Mouse (Mus musculus): ENCODE measurements around the gene Mdga1.

The Mdga1 gene

GRCm38 (mm10) chr17:29920089-29920488 lies 49.8 kb downstream of the Mdga1 start:
- DNase-seq (ENCODE audit: low read depth, low spot score) = no peak

DNA sequence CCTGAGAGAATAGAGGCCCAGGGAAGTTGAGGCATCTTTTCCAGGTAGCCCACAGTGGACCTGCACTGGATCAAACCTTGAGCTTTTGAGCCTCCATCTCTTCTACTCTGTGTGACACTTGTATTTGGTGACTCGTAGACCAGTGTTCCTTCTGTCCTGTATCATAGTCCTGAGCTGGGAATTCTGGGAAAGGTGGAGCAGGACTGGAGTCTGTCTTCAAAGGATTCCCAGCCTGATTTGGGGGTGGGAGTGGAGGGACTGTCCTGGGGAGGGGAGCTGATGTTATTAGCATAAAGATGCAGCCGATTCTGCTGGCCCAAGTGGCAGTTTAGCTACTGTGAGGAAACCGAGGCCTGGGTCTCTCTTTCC lies 50.4 kb downstream of the Mdga1 start:
- no peak for DNase-seq (ENCODE audit: low read depth, low spot score)

DNA sequence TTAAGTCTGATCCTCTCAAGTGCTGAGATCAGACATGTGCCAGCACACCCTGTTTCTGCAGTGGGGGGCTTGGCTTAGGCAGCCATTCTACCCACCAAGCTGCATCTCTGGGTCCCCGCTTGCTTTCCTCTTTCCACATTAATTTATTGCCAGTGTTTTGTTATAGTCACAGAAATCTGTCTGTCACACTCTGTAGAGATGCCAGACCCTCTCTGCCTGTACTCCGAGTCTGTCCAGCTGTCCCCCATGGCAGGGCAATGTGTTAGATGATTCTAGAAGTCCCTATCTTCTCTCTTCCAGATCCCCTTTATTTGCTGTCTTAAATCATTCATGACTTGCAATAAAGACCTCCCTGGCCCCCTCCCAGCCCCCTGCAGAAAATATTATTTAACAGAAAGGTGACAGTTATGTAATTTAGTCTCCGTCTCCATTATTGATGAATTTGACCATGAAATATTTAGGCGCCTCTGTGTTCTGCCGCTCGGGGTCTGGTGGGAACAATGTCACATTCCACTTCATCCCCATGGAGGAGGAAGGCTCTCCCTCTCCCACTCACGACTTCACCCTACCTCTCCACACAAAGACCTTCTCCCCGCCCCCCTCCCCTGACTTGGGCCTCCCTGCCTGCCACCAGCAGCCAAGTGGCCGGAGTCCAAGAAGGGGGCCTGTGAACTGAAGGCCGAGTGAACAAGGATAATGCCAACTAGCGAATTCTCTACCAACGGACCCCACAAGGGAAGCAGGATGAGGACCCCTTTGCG lies 50.9 kb downstream of the Mdga1 start:
- DNase-seq (ENCODE audit: low read depth, low spot score) = no peak

DNA sequence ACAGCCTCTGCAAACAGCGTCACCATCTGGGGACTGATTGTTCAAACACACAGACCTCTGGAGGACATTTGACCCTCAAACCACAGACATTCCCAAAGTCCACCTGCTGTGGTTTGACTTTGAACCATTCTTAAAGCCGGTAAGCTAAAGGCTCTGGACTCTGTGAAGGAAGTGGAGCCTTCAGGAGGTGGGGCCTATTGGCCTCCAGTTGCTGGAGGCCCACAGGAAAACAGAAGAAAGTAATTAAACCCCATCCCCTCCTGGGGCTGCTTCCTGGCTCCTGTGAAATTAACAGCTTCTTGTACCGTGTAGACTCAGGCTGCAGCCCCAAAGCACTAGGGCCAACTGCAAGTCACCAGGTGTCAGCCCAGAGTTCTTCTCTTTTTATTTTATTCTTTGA lies 52.9 kb downstream of the Mdga1 start:
- no peak for DNase-seq (ENCODE audit: low read depth, low spot score)

GRCm38 (mm10) chr17:29915820-29916219 lies 54.1 kb downstream of the Mdga1 start:
- DNase-seq (ENCODE audit: low read depth, low spot score) = no peak

DNA sequence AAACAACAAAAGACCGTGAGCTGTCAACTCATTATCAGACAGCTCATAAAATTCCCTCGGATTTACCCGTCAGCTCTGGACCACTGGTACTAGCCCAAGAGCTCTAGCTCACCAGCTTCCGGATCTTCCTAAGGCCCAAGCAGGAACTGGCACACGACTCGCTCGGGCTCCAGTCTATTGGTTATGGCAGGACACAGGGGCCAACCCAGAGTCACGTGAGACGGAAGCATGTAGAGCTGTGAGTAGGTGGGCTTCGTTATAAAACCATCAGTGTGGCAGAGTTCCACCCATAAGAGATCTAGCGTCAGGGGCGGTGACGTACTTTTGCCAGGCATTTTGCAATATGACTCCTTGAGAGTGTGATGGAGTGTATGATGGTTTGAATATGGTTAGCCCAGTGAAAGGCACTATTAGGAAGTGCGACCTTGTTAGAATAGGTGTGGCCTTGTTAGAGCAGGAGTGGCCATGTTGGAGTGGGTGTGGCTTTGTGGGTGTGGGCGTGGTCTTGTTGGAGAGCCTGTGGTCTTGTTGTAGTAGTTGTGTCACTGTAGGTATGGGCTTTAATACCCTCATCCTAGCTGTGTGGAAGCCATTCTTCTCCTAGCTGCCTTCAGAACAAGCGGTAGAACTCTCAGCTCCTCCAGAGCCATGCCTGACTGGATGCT lies 56.5 kb downstream of the Mdga1 start:
- DNase-seq (ENCODE audit: low read depth, low spot score) = no peak

DNA sequence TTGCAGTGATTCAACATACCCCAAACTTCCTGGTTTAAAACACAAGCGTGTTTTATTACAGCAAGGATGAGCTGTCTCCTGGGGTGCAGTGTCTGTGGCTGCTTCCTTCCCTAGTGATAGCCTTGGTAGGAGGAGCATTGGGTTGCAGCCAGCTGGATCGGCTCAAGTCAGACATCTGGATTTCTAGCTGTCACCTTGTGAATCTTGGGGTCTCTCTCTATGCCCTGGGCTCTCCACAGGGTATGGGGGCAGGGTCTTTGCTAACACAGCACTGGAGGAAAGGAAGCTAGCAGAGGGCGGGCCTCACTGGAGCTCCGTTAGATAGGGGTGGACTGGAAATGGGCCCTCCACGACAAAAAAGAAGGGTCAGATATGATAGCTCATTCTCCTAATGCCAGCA lies 57.2 kb downstream of the Mdga1 start:
- no peak for DNase-seq (ENCODE audit: low read depth, low spot score)

GRCm38 (mm10) chr17:29909031-29909430 lies 60.9 kb downstream of the Mdga1 start:
- DNase-seq (ENCODE audit: low read depth, low spot score) = no peak

- no peak for DNase-seq (ENCODE audit: low read depth, low spot score)
Observed at GRCm38 (mm10) chr17:29904694-29905093, 65.2 kb downstream of the Mdga1 start.

DNA sequence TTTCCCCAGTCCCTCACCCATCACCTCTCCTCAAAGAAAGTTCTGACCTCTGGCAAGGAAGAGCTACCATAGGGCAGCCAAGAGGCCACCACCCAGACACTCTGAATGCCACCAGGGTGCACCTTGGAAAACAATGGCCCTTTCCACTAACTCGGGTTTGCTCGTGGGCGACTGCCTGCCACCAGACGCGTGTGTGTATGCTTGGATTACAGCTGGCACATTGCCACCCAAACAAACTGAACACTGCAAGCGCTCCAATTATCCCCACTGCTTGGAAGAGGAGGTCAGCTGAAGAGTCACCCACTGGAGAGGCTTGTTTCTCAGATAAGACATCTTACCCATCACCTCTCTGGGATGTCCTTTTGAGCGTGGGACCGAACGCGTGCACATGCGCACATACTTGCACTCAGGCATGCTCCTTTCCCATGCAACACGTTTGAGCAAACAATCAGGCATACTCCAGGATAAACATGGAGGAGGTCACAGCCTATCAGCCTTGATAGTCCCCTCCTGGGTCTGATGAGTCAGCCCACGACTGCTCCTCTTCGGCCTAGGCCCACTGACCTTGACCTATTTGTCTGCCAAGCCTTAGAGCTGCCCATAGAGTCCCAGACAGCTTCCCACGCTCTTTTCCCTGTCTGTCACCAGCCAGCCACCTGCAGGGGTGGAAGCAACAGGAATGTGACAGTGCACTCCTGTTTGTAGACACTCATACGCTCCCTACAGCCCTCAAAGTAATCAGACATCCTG lies 67.3 kb downstream of the Mdga1 start:
- DNase-seq (ENCODE audit: low read depth, low spot score) = no peak

- DNase-seq (ENCODE audit: low read depth, low spot score) = no peak
Observed at GRCm38 (mm10) chr17:29900289-29900688, 69.6 kb downstream of the Mdga1 start.

GRCm38 (mm10) chr17:29896181-29897054 lies 73.5 kb downstream of the Mdga1 start:
- no peak for DNase-seq (ENCODE audit: low read depth, low spot score)

GRCm38 (mm10) chr17:29895566-29895965 lies 74.3 kb downstream of the Mdga1 start:
- no peak for DNase-seq (ENCODE audit: low read depth, low spot score)

- DNase-seq (ENCODE audit: low read depth, low spot score) = no peak
Observed at GRCm38 (mm10) chr17:29894965-29895364, 74.9 kb downstream of the Mdga1 start.

- no peak for DNase-seq (ENCODE audit: low read depth, low spot score)
Observed at GRCm38 (mm10) chr17:29890451-29891110, 79.3 kb downstream of the Mdga1 start.

GRCm38 (mm10) chr17:29888981-29889980 lies 80.6 kb downstream of the Mdga1 start:
- DNase-seq (ENCODE audit: low read depth, low spot score) = no peak

DNA sequence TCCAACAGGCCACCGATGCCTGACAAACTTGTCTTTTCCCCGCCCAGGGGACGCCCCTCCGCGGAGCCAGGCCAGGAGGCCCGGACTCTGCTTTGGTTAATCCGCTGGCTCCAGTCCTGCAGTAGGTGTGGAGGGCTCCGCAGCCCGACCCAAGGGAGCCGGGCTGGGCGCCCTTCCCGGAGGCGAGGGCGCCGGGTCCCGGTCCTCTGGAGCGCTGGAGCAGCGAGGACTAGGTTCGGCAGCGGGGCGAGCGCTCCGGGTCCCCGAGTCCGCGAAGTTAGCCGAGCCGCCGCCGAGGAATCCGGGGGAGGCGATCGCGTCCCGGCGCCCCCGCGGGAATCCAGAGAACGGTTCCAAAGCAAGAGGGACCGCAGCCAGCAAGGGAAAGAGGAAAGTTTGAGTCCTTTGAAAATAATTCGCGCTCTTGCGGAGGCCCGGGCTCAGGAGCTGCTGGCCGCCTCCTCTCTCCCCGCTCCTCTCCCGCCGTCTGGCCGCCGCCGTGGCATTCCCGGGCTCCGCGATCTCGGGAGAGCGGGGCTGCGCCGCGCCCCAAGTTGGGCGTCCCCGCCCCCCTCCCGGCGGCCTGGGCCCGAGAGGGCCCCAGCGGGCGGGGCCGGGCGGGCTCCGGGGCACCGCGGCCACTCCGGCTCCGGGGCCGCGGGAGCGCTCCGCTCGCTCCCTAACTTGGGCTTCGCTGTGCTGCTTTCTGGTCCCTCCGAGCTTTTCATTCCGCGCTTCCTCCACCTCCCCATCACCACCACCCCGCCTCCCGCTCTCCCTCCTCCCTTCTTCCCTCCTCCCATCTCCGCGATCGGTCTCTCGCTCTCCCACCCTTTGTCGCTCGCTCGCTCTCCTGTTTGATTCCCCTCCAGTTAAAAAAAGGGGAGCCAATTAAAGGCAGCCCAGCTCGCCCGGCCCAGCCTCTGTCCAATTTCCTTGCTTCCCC lies 81.7 kb downstream of the Mdga1 start:
- peak; percentile 30 for DNase-seq (ENCODE audit: low read depth, low spot score)

DNA sequence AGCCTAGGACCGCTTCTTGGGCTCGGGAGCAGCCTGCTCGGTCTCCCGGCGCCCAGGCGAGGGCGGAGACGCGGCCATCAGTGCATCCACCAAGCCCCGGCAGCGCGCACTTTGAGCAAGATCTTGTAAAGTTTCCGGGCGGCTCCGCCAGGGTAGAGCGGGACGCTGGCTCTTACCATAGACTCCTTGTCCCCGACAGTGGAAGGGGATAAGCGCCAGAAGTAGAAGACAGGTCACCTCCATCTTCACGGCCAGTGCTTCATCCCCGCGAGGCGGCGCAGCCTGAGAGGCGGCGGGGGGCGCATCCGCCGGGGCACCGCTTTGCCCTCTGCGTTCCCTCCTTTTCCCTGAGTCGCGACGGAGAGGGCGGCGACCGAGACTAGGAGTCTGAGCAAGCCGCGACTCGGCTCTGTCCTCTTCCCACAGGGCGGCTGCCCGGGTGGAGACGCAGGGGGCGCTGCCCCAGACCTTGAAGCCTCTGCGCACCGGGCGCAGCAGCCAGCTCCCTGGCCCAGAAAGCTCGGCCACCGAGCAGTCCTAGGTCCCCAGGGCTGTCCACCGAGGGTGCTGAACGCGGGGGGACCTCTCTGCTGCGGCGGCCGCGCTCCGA lies 82.5 kb downstream of the Mdga1 start:
- no peak for DNase-seq (ENCODE audit: low read depth, low spot score)
